Mouse (Mus musculus): ENCODE measurements around the gene Gm3164. TPM values are rescaled to one million over a fixed set of nuclear protein-coding genes. Genes with fewer than 3 reads are reported as not detected.

Gene Gm3164
- polyA plus RNA-seq (2014; fragmentation: Illumina TruSeq; extraction: RNeasy Lipid Tissue Mini Kit (QIAGEN cat#74804); ENCODE audit: low read depth, low replicate concordance): not detected

GRCm38 (mm10) chr14:4414965-4415835, at the start of gene Gm3164:
Gene Gm3164 (plus strand): TSS chr14:4415448.

GRCm38 (mm10) chr14:4397226-4397625, 18.0 kb upstream of the Gm3164 start, which contains the start of gene Gm3159:
Gene Gm3159 (plus strand): TSS chr14:4397526.

GRCm38 (mm10) chr14:4430692-4431091, 15.4 kb downstream of the Gm3164 start, which contains the start of gene Gm3173:
Gene Gm3173 (plus strand): TSS chr14:4430992.

GRCm38 (mm10) chr14:4481445-4481844, 66.2 kb downstream of the Gm3164 start, which contains the start of gene Gm3182:
Gene Gm3182 (plus strand): TSS chr14:4481745.

Other genes with a start within 250 kb of the Gm3164 start
- gene Gm2974, start 232.9 kb upstream of the Gm3164 start, polyA plus RNA-seq (2014; fragmentation: Illumina TruSeq; extraction: RNeasy Lipid Tissue Mini Kit (QIAGEN cat#74804); ENCODE audit: low read depth, low replicate concordance): not detected
- not detected for gene Gm3138, start 165.8 kb upstream of the Gm3164 start, polyA plus RNA-seq (2014; fragmentation: Illumina TruSeq; extraction: RNeasy Lipid Tissue Mini Kit (QIAGEN cat#74804); ENCODE audit: low read depth, low replicate concordance)
- gene Gm3149, start 98.2 kb upstream of the Gm3164 start, polyA plus RNA-seq (2014; fragmentation: Illumina TruSeq; extraction: RNeasy Lipid Tissue Mini Kit (QIAGEN cat#74804); ENCODE audit: low read depth, low replicate concordance): not detected
- not detected for gene 2610042L04Rik, start 80.7 kb upstream of the Gm3164 start, polyA plus RNA-seq (2014; fragmentation: Illumina TruSeq; extraction: RNeasy Lipid Tissue Mini Kit (QIAGEN cat#74804); ENCODE audit: low read depth, low replicate concordance)
- gene Gm3159, start 17.9 kb upstream of the Gm3164 start, polyA plus RNA-seq (2014; fragmentation: Illumina TruSeq; extraction: RNeasy Lipid Tissue Mini Kit (QIAGEN cat#74804); ENCODE audit: low read depth, low replicate concordance): not detected
- not detected for gene Gm3173, start 15.5 kb downstream of the Gm3164 start, polyA plus RNA-seq (2014; fragmentation: Illumina TruSeq; extraction: RNeasy Lipid Tissue Mini Kit (QIAGEN cat#74804); ENCODE audit: low read depth, low replicate concordance)
- not detected for gene Gm3182, start 66.3 kb downstream of the Gm3164 start, polyA plus RNA-seq (2014; fragmentation: Illumina TruSeq; extraction: RNeasy Lipid Tissue Mini Kit (QIAGEN cat#74804); ENCODE audit: low read depth, low replicate concordance)
- not detected for gene Gm3047, start 140.0 kb downstream of the Gm3164 start, polyA plus RNA-seq (2014; fragmentation: Illumina TruSeq; extraction: RNeasy Lipid Tissue Mini Kit (QIAGEN cat#74804); ENCODE audit: low read depth, low replicate concordance)
- not detected for gene Gm8159, start 216.9 kb downstream of the Gm3164 start, polyA plus RNA-seq (2014; fragmentation: Illumina TruSeq; extraction: RNeasy Lipid Tissue Mini Kit (QIAGEN cat#74804); ENCODE audit: low read depth, low replicate concordance)
- not detected for gene Gm3239, start 248.7 kb downstream of the Gm3164 start, polyA plus RNA-seq (2014; fragmentation: Illumina TruSeq; extraction: RNeasy Lipid Tissue Mini Kit (QIAGEN cat#74804); ENCODE audit: low read depth, low replicate concordance)

Data from heart, adult 10 weeks (tissue).